Mouse (Mus musculus): ENCODE results near the gene Nol4l.

The Nol4l gene

GRCm38 (mm10) chr2:153478583-153478982, 51.2 kb downstream of the Nol4l start:
- peak; percentile 64 for DNase-seq

GRCm38 (mm10) chr2:153475114-153476112, 54.4 kb downstream of the Nol4l start:
- DNase-seq = no peak

- DNase-seq = no peak
Observed at GRCm38 (mm10) chr2:153470983-153471382, 58.8 kb downstream of the Nol4l start.

DNA sequence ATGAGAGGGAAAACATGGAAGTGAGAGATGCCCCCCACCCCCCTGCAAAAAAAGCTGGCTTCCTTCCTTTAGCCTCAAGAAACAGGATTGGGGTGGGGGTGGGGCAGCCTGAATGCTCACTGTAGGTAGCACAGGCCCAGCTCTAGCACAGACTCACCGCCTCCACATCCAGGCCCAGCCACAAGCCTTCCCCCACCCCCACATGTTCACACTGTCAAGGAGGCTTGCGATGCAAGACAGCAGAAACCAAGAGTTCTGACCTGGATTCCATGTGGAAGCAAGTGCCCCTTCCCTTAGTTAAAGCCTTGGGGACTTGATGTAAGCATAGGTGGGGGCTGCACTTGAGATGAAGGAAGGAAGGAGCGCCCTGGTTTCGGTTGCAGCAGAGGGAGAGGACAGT, 60.0 kb downstream of the Nol4l start:
- DNase-seq = no peak

- DNase-seq = no peak
Observed at GRCm38 (mm10) chr2:153469317-153469716, 60.5 kb downstream of the Nol4l start.

- DNase-seq = no peak
Observed at GRCm38 (mm10) chr2:153467372-153467771, 62.4 kb downstream of the Nol4l start.

GRCm38 (mm10) chr2:153463257-153463656, 66.5 kb downstream of the Nol4l start:
- no peak for DNase-seq

- no peak for DNase-seq
Observed at GRCm38 (mm10) chr2:153458022-153458441, 71.7 kb downstream of the Nol4l start.

DNA sequence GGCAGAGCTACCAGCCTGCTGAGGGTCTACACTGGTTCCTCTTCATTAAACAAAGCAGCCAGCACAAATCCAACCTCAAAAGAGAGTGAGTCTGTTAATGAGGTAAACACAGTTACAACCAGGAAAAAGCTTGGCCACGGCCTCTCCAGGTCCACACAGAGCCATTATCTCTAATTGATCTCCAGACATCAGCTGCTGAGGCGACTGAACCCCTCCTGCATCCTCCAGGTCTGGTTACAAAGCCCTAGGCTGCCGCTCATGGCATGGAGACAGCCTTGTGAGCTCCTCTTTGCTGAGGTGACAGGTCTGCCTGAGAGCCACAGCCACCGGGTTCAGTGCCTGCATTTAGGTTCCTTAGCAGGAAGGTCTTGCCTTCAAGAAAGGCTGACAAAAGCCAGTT, 72.3 kb downstream of the Nol4l start:
- no peak for DNase-seq

DNA sequence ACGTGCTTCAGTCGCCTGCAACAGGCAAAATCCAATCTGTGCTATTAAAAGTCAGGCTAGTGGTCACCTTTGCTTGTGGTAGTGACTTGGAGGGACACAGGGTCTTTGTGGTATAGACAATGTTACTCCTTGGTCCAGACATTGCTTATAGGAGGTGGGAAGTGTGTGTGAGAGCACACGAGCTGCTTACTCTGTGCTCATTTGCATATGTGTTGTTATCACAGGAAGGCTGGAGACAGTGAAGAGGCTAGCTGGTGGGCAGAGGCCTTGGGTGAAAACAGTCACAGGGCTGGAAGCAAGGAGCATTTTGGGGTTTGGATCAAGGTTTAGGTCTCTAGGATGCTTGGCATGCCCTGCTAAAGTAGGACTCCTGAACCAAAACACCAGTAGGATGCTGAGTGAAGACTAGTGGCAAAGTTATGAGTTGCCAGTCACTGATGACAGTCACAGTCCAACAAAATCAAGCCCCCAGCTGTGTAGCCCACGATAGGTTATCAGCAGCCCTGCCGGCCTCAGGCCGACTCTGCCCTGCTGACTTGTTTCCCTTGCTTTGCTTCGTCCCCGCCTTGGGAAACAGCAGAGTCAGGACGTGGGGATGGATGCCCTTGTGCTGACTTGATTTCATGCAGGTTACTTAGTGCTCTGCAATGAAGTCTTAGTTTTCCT, 74.8 kb downstream of the Nol4l start:
- DNase-seq = no peak

GRCm38 (mm10) chr2:153453961-153454759, 75.6 kb downstream of the Nol4l start:
- DNase-seq = no peak

DNA sequence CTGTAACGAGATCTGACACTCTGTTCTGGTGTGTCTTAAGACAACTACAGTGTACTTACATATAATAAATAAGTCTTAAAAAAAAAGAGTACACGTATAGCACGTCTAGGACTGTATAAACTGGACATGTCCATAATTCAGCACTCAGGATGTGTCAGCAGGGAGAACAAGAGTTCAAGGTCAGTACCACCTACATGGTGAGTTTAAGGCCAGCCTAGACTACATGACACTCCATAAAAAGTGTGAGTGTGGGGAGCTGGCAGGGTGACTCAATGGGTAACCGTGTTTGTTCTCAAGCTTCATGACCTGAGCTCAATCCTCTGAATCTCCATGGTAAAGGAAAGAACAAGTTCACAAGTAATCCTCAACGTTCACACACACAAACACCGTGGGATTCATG, 81.3 kb downstream of the Nol4l start:
- DNase-seq = no peak

- no peak for DNase-seq
Observed at GRCm38 (mm10) chr2:153447719-153448118, 82.1 kb downstream of the Nol4l start.

DNA sequence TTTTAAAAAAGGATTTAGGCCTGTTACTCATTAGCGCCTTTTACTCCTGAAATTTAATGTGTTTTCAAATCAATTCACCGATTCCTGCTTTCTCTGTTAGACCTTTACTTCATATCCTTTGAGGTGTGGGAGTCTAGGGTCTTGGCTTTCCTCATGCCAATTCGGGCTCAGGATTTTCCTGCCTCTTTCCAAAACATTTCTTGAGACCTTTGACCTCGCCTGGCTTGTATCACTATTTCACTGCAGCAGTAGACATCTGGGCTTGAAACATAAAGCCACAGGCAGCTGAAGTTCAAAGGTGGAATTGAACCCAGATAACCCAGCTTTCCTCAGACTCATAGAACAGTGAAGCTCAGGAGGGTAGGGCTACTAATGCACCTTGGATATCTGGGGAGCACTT, 83.3 kb downstream of the Nol4l start:
- no peak for DNase-seq

GRCm38 (mm10) chr2:153446017-153446408, 83.8 kb downstream of the Nol4l start:
- peak; percentile 35 for DNase-seq

DNA sequence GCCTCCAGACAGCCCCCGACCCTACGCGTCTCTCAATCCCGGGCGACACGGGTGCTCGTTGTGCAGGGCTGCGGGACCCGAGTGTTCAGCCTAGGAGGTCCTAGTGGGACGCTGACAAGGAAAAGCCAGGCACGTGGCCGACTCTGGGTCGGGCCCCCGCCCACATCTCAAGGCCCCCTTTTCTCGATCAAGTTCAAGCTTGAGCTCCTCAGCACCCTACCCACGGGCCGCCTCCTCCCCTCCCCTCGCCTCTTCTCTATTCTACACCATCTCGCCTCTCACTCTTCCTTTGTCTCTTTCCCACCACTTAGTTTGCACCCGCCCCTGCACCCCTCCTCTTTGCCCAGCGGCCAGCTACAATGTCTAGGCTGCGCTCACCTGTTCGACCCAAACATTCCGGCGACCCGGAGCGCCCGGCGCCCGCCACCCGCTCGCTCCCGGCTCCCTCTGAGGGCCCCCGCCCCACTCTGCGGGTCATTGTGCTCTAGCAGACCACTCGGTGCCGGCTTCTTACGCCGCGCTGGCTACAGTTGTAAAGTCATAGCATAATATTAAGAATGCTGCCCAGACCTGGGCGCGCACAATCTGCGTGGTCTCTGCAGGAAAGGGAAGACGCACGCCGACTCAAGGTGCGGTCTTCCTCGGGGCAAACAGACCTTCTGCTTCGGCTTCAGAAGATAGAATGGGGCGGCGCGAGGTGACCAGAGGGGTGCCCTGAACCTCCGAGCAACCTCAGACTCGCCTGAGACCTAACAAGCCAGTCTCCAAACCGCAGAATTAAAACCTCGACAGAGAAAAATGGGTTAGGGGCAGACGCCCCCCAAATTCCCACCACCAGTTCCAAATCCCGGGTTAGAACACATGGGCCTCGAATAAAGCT, 84.4 kb downstream of the Nol4l start:
- peak; percentile 33 for DNase-seq

DNA sequence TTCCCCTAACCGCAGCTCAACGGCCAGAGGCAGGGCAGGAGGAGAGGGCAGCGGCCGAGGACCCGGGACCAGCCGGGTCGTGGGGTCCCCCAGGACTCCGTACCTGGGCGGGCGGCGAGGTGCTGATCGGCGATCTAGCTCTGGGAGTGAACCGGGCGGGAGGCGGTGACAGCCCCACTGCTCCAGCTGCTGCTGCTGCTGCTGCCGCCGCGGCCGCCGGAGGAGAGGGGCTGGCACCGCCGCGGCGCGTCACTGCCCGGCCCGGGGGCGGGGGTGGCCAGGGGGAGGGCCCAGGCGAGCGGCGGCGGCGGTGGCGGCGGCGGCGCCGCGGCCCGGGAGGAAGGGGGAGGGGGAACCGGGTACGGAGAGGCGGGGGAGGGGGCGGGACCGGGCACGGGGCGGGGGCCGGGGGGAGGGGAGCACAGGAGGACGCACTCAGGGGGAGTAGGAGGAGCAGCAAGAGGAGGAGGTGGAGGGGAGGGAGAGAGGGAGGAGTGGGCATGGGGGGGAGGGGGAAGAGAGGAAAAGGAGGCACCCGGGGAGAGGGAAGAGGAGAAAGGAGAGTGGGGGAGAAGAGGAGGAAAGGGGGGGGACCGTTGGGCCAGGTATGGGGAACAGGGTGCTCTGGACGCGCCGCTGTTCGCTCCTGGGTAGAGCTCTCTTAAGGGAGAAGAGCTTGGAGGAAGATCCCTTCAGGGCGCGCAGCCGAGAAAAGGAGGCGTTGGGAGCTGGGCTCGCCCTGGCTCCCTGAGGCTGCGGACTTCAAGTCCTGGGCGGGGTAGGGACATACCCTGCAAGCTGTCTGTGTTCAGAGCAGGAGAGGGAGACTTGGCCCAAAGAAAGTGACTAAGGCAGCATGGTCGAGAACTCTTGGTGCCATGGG, 85.3 kb downstream of the Nol4l start:
- DNase-seq = peak; percentile 72

- DNase-seq = peak; percentile 57
Observed at GRCm38 (mm10) chr2:153443434-153444240, 86.1 kb downstream of the Nol4l start.

GRCm38 (mm10) chr2:153442720-153443119, 87.1 kb downstream of the Nol4l start:
- DNase-seq = no peak

- DNase-seq = no peak
Observed at GRCm38 (mm10) chr2:153441228-153441627, 88.5 kb downstream of the Nol4l start.
